Mouse (Mus musculus): ENCODE results near the gene Dock3.
"Not testable (repeated sequence)": the region's sequence is repeated elsewhere in the genome, so short reads cannot be mapped to it uniquely, and the experiment has no call there.

The Dock3 gene

GRCm38 (mm10) chr9:107255596-107255995 lies 23.9 kb upstream of the Dock3 start:
- DNase-seq (ENCODE audit: low spot score), result no peak

GRCm38 (mm10) chr9:107254925-107255324 lies 23.2 kb upstream of the Dock3 start:
- DNase-seq (ENCODE audit: low spot score), result no peak

GRCm38 (mm10) chr9:107254476-107254875 lies 22.8 kb upstream of the Dock3 start:
- no peak for DNase-seq (ENCODE audit: low spot score)

GRCm38 (mm10) chr9:107252164-107252563 lies 20.5 kb upstream of the Dock3 start:
- DNase-seq (ENCODE audit: low spot score), result no peak

- DNase-seq (ENCODE audit: low spot score), result no peak
Observed at GRCm38 (mm10) chr9:107250416-107251337, 19.0 kb upstream of the Dock3 start.

- DNase-seq (ENCODE audit: low spot score), result no peak
Observed at GRCm38 (mm10) chr9:107249154-107249553, 17.4 kb upstream of the Dock3 start.

GRCm38 (mm10) chr9:107246170-107246569 lies 14.5 kb upstream of the Dock3 start:
- DNase-seq (ENCODE audit: low spot score), result peak; percentile 34

- no peak for DNase-seq (ENCODE audit: low spot score)
Observed at GRCm38 (mm10) chr9:107245311-107245710, 13.6 kb upstream of the Dock3 start.

- no peak for DNase-seq (ENCODE audit: low spot score)
Observed at GRCm38 (mm10) chr9:107236151-107236550, 4.4 kb upstream of the Dock3 start.

GRCm38 (mm10) chr9:107235261-107235660 lies 3.6 kb upstream of the Dock3 start:
- no peak for DNase-seq (ENCODE audit: low spot score)

GRCm38 (mm10) chr9:107232140-107232539 lies 431 bp upstream of the Dock3 start:
- no peak for DNase-seq (ENCODE audit: low spot score)

- peak; percentile 20 for DNase-seq (ENCODE audit: low spot score)
Observed at GRCm38 (mm10) chr9:107230991-107231538, 644 bp downstream of the Dock3 start.

GRCm38 (mm10) chr9:107224597-107224996 lies 7.1 kb downstream of the Dock3 start:
- DNase-seq (ENCODE audit: low spot score), result no peak

- not testable (repeated sequence) for DNase-seq (ENCODE audit: low spot score)
Observed at GRCm38 (mm10) chr9:107174831-107175230, 56.9 kb downstream of the Dock3 start.

- DNase-seq (ENCODE audit: low spot score), result no peak
Observed at GRCm38 (mm10) chr9:107165792-107166191, 65.9 kb downstream of the Dock3 start.

GRCm38 (mm10) chr9:107164825-107165224 lies 66.9 kb downstream of the Dock3 start:
- no peak for DNase-seq (ENCODE audit: low spot score)

- not testable (repeated sequence) for DNase-seq (ENCODE audit: low spot score)
Observed at GRCm38 (mm10) chr9:107156388-107156787, 75.3 kb downstream of the Dock3 start.

GRCm38 (mm10) chr9:107112791-107113190 lies 118.9 kb downstream of the Dock3 start:
- DNase-seq (ENCODE audit: low spot score), result no peak

GRCm38 (mm10) chr9:107112056-107112455 lies 119.7 kb downstream of the Dock3 start:
- no peak for DNase-seq (ENCODE audit: low spot score)

GRCm38 (mm10) chr9:107099487-107099886 lies 132.2 kb downstream of the Dock3 start:
- DNase-seq (ENCODE audit: low spot score), result no peak

- not testable (repeated sequence) for DNase-seq (ENCODE audit: low spot score)
Observed at GRCm38 (mm10) chr9:107089451-107089850, 142.3 kb downstream of the Dock3 start.

GRCm38 (mm10) chr9:107087531-107087930 lies 144.2 kb downstream of the Dock3 start:
- DNase-seq (ENCODE audit: low spot score), result no peak

- no peak for DNase-seq (ENCODE audit: low spot score)
Observed at GRCm38 (mm10) chr9:107037947-107038346, 193.8 kb downstream of the Dock3 start.
